Mouse (Mus musculus): ENCODE results near the gene Afg1l. TPM values are rescaled to one million over a fixed set of nuclear protein-coding genes. Genes with fewer than 3 reads are reported as not detected.

The Afg1l gene
- polyA plus RNA-seq, 1 experiment = 5.2 TPM

DNA sequence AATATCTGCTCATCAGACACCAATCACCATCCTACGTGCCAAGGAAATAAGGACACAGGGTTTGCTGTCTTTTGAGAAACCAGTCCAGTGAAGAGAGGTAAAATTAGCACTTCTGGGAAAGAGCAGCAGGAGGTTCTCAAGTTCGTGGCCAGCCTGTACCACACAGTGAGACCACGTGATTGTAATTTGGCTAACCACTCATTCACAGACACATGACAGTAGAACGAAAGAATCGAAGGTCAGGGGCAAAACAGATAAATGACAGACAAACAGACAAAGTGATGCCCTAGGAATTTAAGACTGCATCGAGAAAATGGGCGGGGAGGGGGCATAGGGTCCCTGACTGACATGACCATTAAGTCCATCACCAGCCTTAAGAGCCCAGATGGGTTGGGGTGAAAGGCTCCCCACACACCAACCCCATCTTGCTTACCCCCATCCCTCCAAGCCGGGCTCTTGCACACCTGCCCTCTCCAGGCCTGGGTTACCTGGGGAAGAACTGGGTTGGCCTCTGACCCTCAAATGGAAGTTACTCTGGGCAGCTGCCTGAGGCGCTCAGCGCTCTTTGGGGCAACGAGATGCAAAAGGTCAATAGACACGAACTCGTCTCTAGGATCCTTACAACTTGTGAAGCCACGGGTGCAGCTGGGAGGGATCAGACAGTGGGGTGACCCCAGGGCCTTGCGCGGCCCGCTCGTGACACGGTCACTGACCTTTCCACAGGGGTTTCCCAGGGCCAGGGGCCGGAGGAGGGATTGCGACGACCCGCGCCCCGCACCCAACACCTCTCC lies 620 bp downstream of the Afg1l start:
- DNase-seq (ENCODE audit: low read depth) = no peak

DNA sequence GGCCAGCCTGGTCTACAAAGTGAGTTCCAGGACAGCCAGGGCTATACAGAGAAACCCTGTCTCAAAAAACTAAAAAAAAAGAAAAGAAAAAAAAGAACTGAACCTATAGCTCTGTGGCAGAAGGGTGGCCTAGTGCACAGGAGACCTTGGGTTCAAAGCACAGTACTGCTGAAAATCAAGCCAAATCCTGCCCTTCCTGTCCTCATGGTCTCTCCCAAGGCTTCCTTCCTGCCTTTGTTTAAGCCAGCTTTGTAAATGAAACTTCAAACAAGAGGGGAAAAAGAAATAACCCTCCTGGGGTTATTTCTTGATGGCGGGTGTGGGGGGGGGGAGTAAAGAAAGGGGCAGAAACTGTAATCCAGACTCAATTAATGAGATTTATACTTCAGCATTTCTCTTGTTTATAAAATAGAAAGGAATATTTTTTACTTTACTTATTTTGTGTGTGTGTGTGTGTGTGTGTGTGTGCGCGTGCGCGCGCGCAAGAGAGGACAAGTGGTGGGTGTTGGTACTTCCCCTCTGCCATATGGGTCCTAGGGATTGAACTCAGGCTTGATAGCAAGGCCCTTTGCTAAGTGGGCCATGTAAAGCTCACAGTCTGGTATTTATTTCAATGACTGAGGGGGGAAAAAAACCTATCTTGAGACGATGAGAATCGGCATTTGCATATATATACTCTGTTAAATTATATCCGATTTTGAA lies 1.4 kb downstream of the Afg1l start:
- no peak for DNase-seq (ENCODE audit: low read depth)

DNA sequence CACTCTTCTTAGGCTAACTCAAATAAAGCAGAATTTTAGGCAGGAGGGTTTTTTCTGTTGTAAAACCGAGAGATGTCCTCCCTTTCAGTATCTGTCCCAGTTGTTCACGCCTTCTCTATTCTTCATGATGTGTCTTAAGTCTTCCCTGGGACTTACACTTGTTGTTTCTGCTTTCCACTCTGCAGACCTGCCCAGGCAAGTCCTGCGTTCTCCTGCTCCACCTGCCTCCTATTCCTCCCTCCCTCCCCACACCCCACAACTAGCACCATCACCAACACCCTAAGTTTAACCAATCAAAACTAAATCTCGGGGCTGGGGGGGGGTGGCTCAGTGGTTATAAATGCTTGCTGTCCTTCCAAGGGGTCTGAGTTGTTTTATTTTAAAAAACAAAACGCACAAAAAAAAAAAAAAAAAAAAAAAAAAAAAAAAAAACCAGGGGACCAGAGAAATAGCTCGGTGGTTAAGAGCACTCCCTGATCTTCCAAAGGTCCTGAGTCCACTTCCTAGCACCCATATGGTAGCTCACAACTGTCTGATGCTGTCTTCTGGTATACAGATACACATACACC lies 3.3 kb downstream of the Afg1l start:
- no peak for DNase-seq (ENCODE audit: low read depth)

DNA sequence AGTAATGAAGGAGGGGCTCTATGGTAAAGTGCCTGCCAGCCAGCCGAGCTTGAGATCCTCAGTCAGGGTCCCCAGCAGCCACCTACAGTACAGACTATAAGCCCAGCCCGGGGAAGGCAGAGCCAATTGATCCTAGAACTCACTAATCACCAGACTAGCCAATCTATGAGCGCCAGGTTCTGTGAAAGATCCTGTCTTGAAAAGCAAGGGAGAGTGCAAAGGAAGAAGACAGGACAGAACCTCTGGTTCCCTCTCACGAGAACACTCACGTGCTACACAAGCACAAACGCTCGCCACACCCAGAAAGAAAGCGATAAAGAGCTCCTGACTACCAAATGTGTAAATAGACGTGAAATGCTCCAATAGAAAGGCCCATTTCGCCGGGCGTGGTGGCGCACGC lies 13.6 kb downstream of the Afg1l start:
- DNase-seq (ENCODE audit: low read depth) = no peak

DNA sequence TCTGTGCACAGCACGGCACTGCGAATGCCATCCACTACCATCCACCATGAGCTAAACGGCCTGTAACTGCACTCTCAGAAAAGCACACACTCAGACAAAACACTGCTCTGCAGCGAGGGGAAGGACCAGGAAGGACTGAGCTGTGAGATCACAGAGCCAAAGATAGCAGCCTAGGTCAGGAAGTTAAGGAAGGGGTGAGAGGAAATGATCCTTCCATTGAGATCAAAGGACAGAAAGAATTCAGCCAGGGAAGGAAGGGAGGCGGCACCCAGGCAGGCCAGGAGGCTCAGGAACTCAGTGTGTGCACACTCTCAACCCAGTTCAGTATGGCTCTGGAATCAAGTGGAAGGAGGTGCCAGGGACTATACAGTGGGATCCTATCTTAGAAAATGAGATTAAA lies 14.1 kb downstream of the Afg1l start:
- no peak for DNase-seq (ENCODE audit: low read depth)

DNA sequence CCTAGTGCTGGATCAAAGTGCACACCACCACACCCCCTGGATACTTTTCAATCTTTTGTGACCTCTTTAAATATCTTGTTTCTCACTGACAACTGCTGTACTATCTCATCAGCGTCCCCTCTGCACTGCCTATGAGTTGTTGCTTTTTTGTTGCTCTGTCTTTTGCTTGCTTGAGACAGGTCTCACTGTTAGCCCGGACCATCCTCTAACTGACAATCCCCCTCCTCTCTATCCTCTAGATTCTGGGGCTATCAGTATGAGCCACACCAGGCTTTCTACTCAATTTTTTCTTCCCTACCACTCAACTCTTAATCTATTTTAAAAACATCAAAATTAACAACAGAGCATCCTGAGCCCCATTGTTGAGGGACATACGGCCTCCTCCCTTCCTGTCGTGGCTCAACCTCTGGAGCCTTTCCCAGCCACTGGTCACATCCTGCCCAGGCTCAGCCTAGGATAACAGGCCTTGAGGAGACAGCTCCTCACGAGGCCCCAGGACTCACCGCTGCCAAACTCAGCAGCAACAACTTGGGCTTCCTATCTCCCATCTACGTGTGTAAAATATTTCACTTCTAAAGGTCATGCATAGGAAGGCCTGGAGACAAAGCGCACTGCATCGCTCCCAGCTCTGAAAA lies 20.7 kb downstream of the Afg1l start:
- no peak for DNase-seq (ENCODE audit: low read depth)

DNA sequence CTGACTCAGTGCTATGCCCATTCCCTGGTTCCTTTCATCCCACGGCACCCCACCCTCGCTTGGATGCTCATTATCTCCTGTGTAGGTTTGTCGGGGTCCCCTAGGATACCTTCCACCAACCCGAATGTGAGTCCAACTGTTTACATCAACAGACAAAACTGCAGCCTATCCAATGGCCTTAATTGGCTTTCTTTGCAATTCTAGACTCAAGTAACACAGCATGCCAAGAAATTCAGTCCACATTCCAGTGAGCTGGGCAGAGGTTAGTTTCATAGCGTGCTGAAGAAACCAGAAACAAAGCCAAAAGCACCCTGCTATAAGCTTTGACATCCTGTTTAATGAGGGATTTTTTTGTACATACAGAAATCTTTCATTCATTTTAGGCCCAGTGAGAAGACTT lies 22.4 kb downstream of the Afg1l start:
- no peak for DNase-seq (ENCODE audit: low read depth)

DNA sequence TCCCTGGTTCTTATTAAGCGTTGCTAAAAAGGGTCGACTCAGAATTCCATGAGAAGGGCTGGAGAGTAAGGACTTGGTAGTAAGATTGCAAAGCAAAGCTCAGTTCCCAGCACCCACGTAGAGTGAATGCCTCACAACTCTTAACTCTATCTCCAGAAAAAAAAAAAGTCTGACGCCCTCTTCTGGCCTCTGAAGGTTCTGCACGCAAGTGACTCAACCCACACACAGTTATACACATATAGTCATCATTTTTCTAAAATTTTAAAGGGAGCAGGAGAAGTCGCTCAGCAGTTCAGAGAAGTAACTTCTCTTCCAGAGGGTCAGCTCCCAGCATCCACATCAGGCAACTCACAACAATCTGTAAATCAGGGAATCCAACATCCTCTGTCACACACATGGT lies 23.7 kb downstream of the Afg1l start:
- no peak for DNase-seq (ENCODE audit: low read depth)

DNA sequence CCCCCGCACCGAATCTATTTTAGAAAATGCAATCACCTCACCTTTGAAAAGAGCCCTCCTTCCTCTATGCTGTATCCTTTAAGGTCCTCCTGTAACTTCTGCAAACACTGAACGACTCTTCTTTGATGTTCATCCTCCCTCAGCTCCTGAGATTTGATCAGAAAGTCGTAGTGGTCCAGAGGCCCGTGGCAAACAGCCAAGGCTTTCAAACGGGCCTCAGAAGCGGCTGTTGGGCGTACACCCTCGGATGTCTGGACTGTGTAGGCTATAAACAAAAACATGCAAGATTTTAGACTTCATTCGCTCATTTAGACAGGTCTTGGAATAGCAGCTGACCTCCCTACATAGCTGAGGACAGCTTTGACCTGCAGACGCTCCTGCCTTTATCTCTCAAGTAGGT lies 24.1 kb downstream of the Afg1l start:
- DNase-seq (ENCODE audit: low read depth) = no peak

DNA sequence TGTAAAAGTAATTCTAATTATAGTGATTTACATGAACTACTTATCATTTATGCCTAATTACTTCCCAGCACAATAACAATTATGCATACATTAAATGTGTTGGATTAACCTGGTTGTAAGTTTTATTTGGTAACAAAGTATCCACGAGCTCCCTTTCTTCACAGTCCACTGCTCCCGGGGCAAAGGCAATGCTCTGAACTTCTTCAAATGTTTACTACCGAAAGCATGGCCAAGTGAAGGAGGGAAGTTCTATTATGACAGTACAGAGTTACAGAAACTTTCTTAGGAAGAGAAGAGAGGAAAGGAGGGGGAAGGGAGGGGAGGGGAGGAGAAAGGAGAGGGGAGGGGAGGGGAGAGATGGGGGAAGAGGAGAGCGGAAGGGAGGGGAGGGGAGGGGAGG lies 28.7 kb downstream of the Afg1l start:
- DNase-seq (ENCODE audit: low read depth) = no peak

DNA sequence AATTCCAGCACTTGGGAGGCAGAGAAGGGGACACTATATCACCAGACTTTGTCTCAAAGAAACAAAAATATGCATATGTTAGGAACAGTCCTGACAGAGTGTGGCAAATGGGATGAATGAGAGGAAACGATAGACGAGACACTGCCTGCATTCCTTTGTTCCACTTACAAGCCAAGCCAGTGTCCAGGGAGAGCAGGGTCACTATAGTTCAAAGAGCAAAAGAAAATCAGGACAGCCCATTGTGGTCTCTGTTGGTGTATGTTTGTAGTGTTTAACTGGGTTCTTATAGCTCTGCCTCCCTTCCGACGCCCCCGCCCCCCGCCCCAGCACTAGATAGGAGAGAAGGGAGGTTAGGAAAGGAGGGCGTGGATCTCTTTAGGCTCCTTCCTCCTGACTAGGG lies 30.0 kb downstream of the Afg1l start:
- DNase-seq (ENCODE audit: low read depth) = no peak

DNA sequence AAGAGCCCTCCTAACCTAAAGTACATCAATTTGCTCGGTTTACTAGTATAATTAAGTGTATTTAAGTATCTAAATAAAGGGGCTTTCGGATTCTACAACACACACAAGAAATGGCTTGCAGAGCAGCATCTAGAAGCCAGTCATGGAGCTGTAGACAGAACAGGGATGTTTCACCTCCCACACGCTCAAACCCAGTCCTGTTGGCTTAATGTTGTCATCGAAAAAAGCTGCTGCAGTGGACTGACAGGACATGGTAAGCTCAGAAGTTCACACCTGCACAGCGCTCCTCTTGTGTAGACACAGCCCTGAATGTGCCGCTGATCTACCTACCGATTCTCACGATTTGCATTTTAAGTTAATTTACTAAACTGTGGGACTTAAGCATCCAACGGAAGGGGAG lies 32.2 kb downstream of the Afg1l start:
- no peak for DNase-seq (ENCODE audit: low read depth)

DNA sequence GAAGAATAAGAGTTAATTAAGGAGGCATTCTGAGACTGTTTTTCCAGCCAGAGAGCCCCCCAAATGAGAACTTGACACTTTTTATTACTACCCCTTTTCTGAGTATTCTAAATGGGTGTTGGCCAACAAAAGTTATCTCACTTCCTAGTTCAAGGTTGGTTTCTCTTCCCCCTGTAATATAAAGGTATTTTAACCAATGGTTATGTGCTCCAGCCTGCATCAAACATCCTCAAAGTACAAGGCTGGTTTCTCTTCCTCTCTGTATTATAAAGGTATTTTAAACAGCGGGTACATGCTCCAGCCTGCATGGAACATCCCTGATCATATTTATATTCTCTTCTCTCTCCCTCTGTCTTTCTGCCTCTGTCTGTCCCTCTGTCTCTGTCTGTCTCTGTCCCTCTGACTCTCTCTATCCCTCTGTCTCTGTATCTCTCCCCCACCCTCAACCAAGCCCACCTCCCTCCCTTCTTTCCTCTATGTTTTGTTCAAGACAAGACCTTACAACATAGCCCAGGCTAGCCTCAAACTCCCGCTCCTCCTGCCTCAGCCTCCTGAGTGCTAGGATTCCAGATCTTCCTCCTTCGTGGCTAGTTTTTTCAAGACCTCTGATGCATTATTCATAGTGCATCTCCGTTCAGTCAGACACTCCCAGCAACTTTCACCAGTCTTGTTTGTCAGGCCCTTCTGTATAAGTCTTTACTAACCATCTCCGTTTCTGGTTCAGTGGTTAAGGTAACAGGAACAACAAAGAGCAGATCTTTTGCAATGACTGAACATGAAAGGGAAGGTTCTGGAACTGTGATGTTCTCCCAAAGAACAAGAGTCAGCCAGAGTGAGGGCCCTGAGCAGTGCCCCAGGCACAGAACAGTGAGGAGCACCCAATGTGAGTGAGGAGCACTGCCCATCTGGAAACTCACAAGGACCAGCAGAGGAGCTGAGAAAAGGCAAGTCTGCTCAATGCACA lies 41.2 kb downstream of the Afg1l start:
- no peak for DNase-seq (ENCODE audit: low read depth)

DNA sequence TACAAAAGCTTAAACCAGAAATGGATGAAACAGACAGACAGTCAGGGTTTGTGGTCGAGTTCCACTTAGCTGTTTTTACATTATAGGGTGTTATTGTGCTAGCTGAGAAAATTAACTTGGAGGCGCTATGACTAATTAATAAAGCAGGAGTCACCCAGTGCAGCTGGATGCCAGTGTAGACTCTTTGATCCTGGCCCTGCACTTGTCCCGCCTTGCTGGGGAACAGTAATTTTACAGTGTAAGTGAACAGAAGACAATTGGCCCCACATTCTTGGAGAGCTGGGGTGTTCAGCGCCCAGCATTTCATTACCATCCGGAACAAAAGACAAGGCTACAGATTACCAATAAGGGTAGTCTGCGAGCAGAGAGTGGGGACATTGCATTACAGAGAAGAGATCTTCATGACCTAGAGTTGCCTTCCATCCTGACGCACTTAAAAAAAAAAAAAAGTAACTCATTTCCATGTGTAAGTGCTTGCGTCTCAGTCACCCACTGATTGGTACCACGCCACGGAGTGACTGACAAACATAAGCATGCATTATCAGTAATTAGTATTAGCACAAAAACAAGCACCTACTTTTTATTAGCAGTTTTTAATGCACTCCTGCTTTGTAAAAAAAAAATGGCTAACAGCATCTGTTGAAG lies 60.7 kb downstream of the Afg1l start:
- no peak for DNase-seq (ENCODE audit: low read depth)

DNA sequence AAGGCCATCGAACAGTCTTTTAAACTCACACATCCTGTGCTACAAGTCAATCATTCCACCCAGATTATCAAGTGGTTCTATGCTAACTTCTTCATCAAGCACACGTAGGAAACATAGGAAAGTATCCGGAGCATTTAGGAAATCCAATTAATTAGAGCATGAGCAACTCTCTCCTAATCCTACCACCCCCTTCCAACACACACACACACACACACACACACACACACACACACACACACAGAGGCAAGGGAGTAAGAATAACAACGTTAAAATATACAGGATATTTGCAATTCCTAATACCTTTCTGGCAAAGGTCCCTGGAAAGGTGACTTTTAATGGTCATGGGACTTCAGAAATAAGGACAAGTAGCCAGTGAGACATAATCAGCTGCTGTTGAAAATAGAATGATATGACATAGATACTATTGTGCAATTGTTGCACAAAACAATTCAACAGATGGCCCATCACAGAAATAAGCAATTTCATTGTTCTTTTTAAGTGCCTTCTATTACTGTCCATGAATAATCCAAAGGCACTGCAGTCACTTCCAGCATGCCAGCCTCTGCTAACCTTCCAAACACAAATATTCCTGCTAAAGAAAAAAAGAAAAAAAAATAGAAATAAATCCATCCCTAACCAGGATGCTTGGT lies 62.4 kb downstream of the Afg1l start:
- DNase-seq (ENCODE audit: low read depth) = no peak

DNA sequence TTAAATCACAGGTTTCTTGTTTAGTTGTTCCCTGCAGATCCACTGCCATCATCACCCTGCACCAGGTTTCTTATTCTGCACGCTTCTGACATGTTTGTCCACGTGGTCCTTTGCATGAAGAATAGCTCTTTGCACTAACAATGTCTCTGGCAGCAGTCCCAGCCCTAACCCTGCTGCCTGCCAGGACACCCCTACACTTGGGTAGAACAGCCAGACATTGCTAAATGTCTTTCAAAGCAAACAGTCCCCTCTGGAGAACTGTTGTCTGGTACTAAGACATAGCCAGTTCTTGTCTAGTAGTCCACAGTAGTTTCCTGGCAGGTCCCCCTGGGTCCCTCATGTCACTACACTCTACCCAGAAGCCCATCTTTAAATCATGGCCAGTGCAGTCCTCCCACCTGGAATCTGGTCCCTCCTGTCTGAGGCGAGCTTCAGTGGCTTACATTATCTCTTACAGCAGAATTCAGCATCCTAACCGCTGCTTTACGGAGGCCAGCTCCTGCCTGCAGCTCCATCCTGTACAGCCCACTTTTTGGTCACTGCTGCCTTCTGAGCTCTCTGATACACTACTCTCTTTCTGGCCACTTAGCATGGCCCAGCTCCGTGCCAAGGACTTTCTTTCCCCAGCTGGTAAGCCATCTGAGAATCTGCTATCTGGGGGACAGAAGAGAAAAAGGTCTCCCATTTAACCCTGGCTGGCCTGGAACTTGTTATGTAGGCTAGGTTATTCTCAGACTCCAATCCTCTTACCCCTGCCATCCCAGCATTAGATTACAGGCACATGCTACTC lies 67.4 kb downstream of the Afg1l start:
- DNase-seq (ENCODE audit: low read depth) = no peak

DNA sequence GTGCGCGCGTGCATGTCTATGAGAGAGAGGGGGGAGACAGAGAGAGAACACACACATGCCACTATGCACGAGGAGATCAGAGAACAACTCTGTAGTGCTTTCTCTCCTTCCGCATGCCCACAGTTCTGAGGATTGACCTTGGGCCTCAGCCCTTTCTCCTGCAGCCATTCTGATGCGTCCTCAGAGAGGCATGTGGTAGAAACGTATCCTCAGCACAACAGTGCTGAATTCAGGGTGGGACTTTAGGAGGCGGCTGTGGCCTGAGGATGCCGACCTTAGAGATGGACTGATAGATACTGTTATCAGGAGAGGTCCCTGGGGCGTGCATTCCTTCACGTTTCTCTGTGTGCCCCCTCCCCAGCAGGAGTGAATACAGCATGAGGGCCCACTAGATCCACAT lies 87.9 kb downstream of the Afg1l start:
- no peak for DNase-seq (ENCODE audit: low read depth)

DNA sequence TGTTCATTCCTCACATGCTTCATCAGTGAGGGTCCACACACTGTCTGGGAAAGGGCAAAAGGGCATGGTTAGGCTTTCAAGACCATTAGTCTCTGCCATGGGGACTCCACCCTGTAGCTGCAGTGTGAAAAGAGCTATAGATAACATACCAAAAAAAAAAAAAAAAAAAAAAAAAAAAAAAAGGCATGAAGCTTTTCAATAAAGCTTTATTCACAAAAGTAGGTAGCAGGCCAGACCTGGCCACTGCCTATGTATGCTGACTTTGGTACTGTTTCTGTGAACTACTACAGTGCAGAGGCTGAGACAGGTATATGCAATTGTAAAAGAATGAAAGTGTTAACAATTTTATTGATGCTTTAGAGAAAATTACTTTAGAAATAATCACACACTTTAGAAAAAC lies 90.2 kb downstream of the Afg1l start:
- no peak for DNase-seq (ENCODE audit: low read depth)

DNA sequence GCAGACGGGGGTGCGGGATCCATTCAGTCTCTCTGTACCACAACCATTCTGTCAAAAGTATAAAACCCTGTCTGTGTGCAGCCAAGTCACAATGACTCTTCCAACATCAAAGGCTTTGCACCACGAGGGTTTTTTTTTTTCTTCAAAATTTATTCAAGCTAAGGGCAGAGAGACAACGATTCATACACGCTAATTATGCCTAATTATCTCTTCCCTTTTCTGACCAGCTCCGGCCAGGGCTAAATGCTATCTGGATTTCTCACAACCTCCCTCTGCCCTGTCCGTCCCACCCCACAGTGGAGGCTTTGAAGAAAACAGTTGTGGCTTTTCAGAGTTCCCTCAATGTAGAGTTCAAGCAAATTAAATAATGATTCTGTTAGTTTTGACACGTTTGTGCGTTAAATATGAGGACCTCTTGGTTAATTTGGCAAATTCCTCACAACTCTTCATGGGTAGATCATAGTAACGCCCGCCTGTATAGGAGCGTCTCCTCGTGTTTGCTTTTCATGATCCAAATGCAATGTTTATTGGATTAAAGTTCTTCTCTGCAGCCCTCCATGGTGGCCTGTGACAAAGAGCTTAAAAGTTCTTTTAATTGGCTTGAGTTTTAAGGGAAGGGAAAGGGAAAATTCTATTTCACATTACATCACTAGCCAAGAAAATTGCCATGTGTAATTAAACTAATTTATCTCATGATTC lies 93.3 kb downstream of the Afg1l start:
- DNase-seq (ENCODE audit: low read depth) = no peak
